Mouse (Mus musculus): Measurements from ENCODE around the gene Fibp. TPM values are rescaled to one million over a fixed set of nuclear protein-coding genes. Genes with fewer than 3 reads are reported as not detected.

The Fibp gene
- polyA plus RNA-seq, 2 experiments = 113 to 139 TPM

- Histone ChIP-seq H3K4me1 (ENCODE audit: control insufficient read depth, insufficient read depth, low read length) (peaks cover 19% of the 10 kb centered on the region), H3K27ac (replicated peaks; ENCODE audit: low read depth, low read length) (no peak overlapping the region; the same call in 1 of the 2 replicates), H3K27me3 (ENCODE audit: control insufficient read depth, insufficient read depth, low read length) (no peaks in the 10 kb centered on the region), H3K4me2 (replicated peaks; ENCODE audit: low read depth, low read length, severe bottlenecking) (peak overlapping the region; percentile 91), H3K9me3 (ENCODE audit: control insufficient read depth, low read length) (no peaks in the 10 kb centered on the region), H3K9ac (ENCODE audit: low read depth, low read length, severe bottlenecking) (peak overlapping the region; percentile 90), H3K4me3 (replicated peaks; ENCODE audit: low read length) (peak overlapping the region; percentile 91), H3K36me3 (ENCODE audit: control insufficient read depth, insufficient read depth, low read length) (peaks cover 46% of the 10 kb centered on the region)
- no peak for DNase-seq (ENCODE audit: low spot score)
- 91% methylated on average over 18 of the region's 18 CpGs for WGBS
- ATAC-seq (ENCODE audit: low FRiP score, low read depth) = no peak
- no peak for TF ChIP-seq POLR2A (IDR thresholded peaks at IDR 0.05; ENCODE audit: borderline replicate concordance, extremely low read depth, insufficient read depth, insufficient read length)
Observed at GRCm38 (mm10) chr19:5425906-5426565, 34.4 kb upstream of the Fibp start.

DNA sequence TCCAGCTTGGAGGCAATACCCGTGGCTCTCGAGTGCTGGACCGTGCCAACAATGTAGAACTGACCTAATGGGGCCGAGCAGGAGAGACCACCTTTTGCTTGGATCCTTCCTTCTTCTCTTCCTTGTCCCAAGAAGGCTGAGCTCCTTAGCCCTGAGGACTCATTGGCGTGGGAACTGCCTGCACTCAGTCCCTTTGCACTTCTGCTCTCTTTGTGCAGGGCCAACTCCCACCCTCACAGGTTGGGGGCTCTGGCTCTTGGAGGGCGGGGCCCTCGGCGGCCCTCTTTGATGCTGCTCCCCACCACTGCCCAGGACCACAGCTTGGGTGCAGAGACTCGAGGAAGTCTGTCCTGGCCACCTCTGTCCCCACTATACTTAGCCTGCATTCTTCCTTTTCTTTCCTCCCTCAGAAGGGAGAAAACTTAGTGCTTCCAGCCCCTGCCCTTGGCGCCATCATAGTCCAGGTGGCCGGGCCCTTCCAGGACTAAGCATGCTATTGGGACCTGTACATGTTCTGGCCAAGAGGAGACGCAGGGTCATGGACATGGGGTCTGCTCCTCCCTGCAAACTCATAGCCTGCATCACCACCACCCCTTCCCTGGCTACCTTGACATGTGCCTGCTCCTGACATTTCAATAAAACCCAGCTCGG, 33.6 kb upstream of the Fibp start:
- Histone ChIP-seq H3K27ac (replicated peaks; ENCODE audit: low read depth, low read length) (no peak overlapping the region), H3K9ac (ENCODE audit: low read depth, low read length, severe bottlenecking) (no peak overlapping the region), H3K9me3 (ENCODE audit: control insufficient read depth, low read length) (no peaks in the 10 kb centered on the region), H3K4me2 (replicated peaks; ENCODE audit: low read depth, low read length, severe bottlenecking) (no peak overlapping the region), H3K27me3 (ENCODE audit: control insufficient read depth, insufficient read depth, low read length) (no peaks in the 10 kb centered on the region), H3K4me3 (replicated peaks; ENCODE audit: low read length) (peak overlapping the region; percentile 91), H3K36me3 (ENCODE audit: control insufficient read depth, insufficient read depth, low read length) (peaks cover 39% of the 10 kb centered on the region), H3K4me1 (ENCODE audit: control insufficient read depth, insufficient read depth, low read length) (peaks cover 19% of the 10 kb centered on the region)
- TF ChIP-seq POLR2A (IDR thresholded peaks at IDR 0.05; ENCODE audit: borderline replicate concordance, extremely low read depth, insufficient read depth, insufficient read length) = no peak
- ATAC-seq (ENCODE audit: low FRiP score, low read depth) (no peak), DNase-seq (ENCODE audit: low spot score) (no peak)
- 93% methylated on average over 13 of the region's 13 CpGs for WGBS

DNA sequence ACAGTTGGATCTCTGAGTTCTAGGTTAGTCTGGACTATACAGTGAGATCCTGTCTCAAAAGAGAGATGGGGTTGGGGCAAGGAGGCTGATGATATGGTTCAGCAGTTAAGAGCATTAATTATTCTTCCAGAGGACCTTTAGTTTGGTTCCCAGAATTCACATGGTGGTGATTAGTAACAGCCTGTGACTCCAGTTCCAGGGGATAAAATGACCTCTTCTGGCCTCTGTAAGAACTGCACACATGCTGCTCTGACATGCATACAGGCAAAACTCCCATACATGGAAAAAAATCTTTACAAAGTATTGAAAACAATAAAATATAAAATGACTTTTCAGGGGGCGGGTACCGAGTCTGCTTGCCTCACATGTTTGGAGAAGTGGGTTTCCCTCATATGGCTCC, 32.3 kb upstream of the Fibp start:
- Histone ChIP-seq H3K36me3 (ENCODE audit: control insufficient read depth, insufficient read depth, low read length) (peaks cover 26% of the 10 kb centered on the region), H3K4me2 (replicated peaks; ENCODE audit: low read depth, low read length, severe bottlenecking) (no peak overlapping the region), H3K9ac (ENCODE audit: low read depth, low read length, severe bottlenecking) (no peak overlapping the region), H3K4me1 (ENCODE audit: control insufficient read depth, insufficient read depth, low read length) (peaks cover 22% of the 10 kb centered on the region), H3K4me3 (replicated peaks; ENCODE audit: low read length) (no peak overlapping the region), H3K27me3 (ENCODE audit: control insufficient read depth, insufficient read depth, low read length) (no peaks in the 10 kb centered on the region), H3K27ac (replicated peaks; ENCODE audit: low read depth, low read length) (no peak overlapping the region), H3K9me3 (ENCODE audit: control insufficient read depth, low read length) (no peaks in the 10 kb centered on the region)
- TF ChIP-seq POLR2A (IDR thresholded peaks at IDR 0.05; ENCODE audit: borderline replicate concordance, extremely low read depth, insufficient read depth, insufficient read length) = no peak
- DNase-seq (ENCODE audit: low spot score) = peak; percentile 27
- 80% methylated on average over 2 of the region's 2 CpGs for WGBS
- no peak for ATAC-seq (ENCODE audit: low FRiP score, low read depth)

- Histone ChIP-seq H3K4me2 (replicated peaks; ENCODE audit: low read depth, low read length, severe bottlenecking) (no peak overlapping the region), H3K27ac (replicated peaks; ENCODE audit: low read depth, low read length) (no peak overlapping the region), H3K4me3 (replicated peaks; ENCODE audit: low read length) (no peak overlapping the region), H3K9ac (ENCODE audit: low read depth, low read length, severe bottlenecking) (0 out of 2 replicates have a peak overlapping the region, but pooled peaks have one; percentile 2), H3K36me3 (ENCODE audit: control insufficient read depth, insufficient read depth, low read length) (peaks cover 23% of the 10 kb centered on the region), H3K4me1 (ENCODE audit: control insufficient read depth, insufficient read depth, low read length) (peaks cover 23% of the 10 kb centered on the region), H3K27me3 (ENCODE audit: control insufficient read depth, insufficient read depth, low read length) (no peaks in the 10 kb centered on the region), H3K9me3 (ENCODE audit: control insufficient read depth, low read length) (no peaks in the 10 kb centered on the region)
- WGBS = 89% methylated on average over 4 of the region's 4 CpGs
- TF ChIP-seq POLR2A (IDR thresholded peaks at IDR 0.05; ENCODE audit: borderline replicate concordance, extremely low read depth, insufficient read depth, insufficient read length) = no peak
- DNase-seq (ENCODE audit: low spot score) = no peak
- no peak for ATAC-seq (ENCODE audit: low FRiP score, low read depth)
Observed at GRCm38 (mm10) chr19:5429219-5429618, 31.2 kb upstream of the Fibp start.

GRCm38 (mm10) chr19:5429806-5430205, 30.6 kb upstream of the Fibp start:
- no peak for TF ChIP-seq POLR2A (IDR thresholded peaks at IDR 0.05; ENCODE audit: borderline replicate concordance, extremely low read depth, insufficient read depth, insufficient read length)
- DNase-seq (ENCODE audit: low spot score) = no peak
- 75% methylated on average over 8 of the region's 8 CpGs for WGBS
- Histone ChIP-seq H3K27me3 (ENCODE audit: control insufficient read depth, insufficient read depth, low read length) (no peaks in the 10 kb centered on the region), H3K36me3 (ENCODE audit: control insufficient read depth, insufficient read depth, low read length) (peaks cover 23% of the 10 kb centered on the region), H3K4me2 (replicated peaks; ENCODE audit: low read depth, low read length, severe bottlenecking) (no peak overlapping the region), H3K4me1 (ENCODE audit: control insufficient read depth, insufficient read depth, low read length) (peaks cover 23% of the 10 kb centered on the region), H3K27ac (replicated peaks; ENCODE audit: low read depth, low read length) (no peak overlapping the region), H3K4me3 (replicated peaks; ENCODE audit: low read length) (no peak overlapping the region), H3K9ac (ENCODE audit: low read depth, low read length, severe bottlenecking) (no peak overlapping the region), H3K9me3 (ENCODE audit: control insufficient read depth, low read length) (no peaks in the 10 kb centered on the region)
- no peak for ATAC-seq (ENCODE audit: low FRiP score, low read depth)
